25 mouse cellular contexts compared by ENCODE assay signal in genomic region chr5:91869791-91870190, GRCm38 (mm10).
DNase-seq lines count a peak whose midpoint lies in the region; ATAC-seq lines count a peak whose summit lies in the region.
"Had no signal": no experiment of that assay in that cellular context is flagged by ENCODE, and none has a peak within 500 bp of the region (broad histone marks: within the 10 kb centered on the region; RNA-seq: fewer than 3 reads in every experiment).

No protein-coding gene starts in this region.

- H3K36me3 ChIP-seq in forebrain, embryonic 16.5 days (ENCODE audit: control insufficient read depth, insufficient read depth): no peaks in the 10 kb centered on the region
- no peaks in the 10 kb centered on the region for H3K36me3 ChIP-seq in forebrain, embryonic 15.5 days
- H3K36me3 ChIP-seq in hindbrain, embryonic 15.5 days: no peaks in the 10 kb centered on the region
- no peaks in the 10 kb centered on the region for H3K36me3 ChIP-seq in hindbrain, embryonic 12.5 days
- no peaks in the 10 kb centered on the region for H3K36me3 ChIP-seq in neural tube, embryonic 14.5 days (ENCODE audit: control insufficient read depth, insufficient read depth, low read length)
- H3K36me3 ChIP-seq in limb, embryonic 10.5 days: no peaks in the 10 kb centered on the region
- H3K36me3 ChIP-seq: embryonic facial prominence, embryonic 15.5 days; forebrain, embryonic 10.5 days had no signal

- H3K9ac ChIP-seq in forebrain, embryonic 16.5 days (replicated peaks; ENCODE audit: low read depth, low read length): no peak overlapping the region
- no peak overlapping the region for H3K9ac ChIP-seq in forebrain, embryonic 15.5 days (replicated peaks)
- H3K9ac ChIP-seq in hindbrain, embryonic 15.5 days: no peak overlapping the region
- no peak overlapping the region for H3K9ac ChIP-seq in hindbrain, embryonic 12.5 days
- no peak overlapping the region for H3K9ac ChIP-seq in neural tube, embryonic 14.5 days (replicated peaks; ENCODE audit: low read depth, low read length)
- H3K9ac ChIP-seq: embryonic facial prominence, embryonic 15.5 days had no signal

- no peak overlapping the region for H3K4me2 ChIP-seq in forebrain, embryonic 16.5 days (ENCODE audit: low read length)
- H3K4me2 ChIP-seq in forebrain, embryonic 15.5 days (replicated peaks): no peak overlapping the region
- no peak overlapping the region for H3K4me2 ChIP-seq in hindbrain, embryonic 15.5 days
- H3K4me2 ChIP-seq in hindbrain, embryonic 12.5 days (replicated peaks): no peak overlapping the region
- H3K4me2 ChIP-seq in neural tube, embryonic 14.5 days (ENCODE audit: low read depth, low read length): no peak overlapping the region
- H3K4me2 ChIP-seq: embryonic facial prominence, embryonic 15.5 days had no signal

- WGBS in forebrain, embryonic 16.5 days: 76% methylated on average over 6 of the region's 6 CpGs
- 81% methylated on average over 6 of the region's 6 CpGs for WGBS in forebrain, embryonic 15.5 days
- 68% methylated on average over 6 of the region's 6 CpGs for whole genome bisulfite sequencing in hindbrain, embryonic 15.5 days
- 94% methylated on average over 6 of the region's 6 CpGs for WGBS in hindbrain, embryonic 12.5 days
- WGBS in neural tube, embryonic 14.5 days: 65% methylated on average over 6 of the region's 6 CpGs
- 95% methylated on average over 6 of the region's 6 CpGs for WGBS in limb, embryonic 10.5 days

- peak; percentile 22 for DNase-seq in brain, adult 2 months (ENCODE audit: low read depth, low spot score)
- no peak for DNase-seq in limb, embryonic 10.5 days (ENCODE audit: low spot score)
- no peak for DNase-seq in lung, postnatal 10 days
- DNase-seq: adrenal gland, adult 2 months; adrenal gland, postnatal 25 days; cerebellum, adult 11 months; cerebellum, adult 8-10 months; cerebellum, postnatal 14 days; embryo, embryonic 11 days; gastrocnemius, adult 2 months; gastrocnemius, postnatal 25 days; heart, postnatal 10 days; heart, postnatal 4 days had no signal

- H3K27ac ChIP-seq in forebrain, embryonic 16.5 days (ENCODE audit: low read length): no peak overlapping the region
- no peak overlapping the region for H3K27ac ChIP-seq in forebrain, embryonic 15.5 days (replicated peaks)
- no peak overlapping the region for H3K27ac ChIP-seq in hindbrain, embryonic 15.5 days (replicated peaks)
- no peak overlapping the region for H3K27ac ChIP-seq in hindbrain, embryonic 12.5 days
- H3K27ac ChIP-seq in neural tube, embryonic 14.5 days (ENCODE audit: low read depth, low read length): peak overlapping the region; percentile 52; the same call in 1 of the 2 replicates
- no peak overlapping the region for H3K27ac ChIP-seq in limb, embryonic 10.5 days
- H3K27ac ChIP-seq: embryonic facial prominence, embryonic 15.5 days; forebrain, embryonic 10.5 days; gastrocnemius, adult 2 months had no signal

- H3K9me3 ChIP-seq in forebrain, embryonic 16.5 days (ENCODE audit: control insufficient read depth, low read length): no peaks in the 10 kb centered on the region
- H3K9me3 ChIP-seq in forebrain, embryonic 15.5 days: no peaks in the 10 kb centered on the region
- no peaks in the 10 kb centered on the region for H3K9me3 ChIP-seq in hindbrain, embryonic 15.5 days
- no peaks in the 10 kb centered on the region for H3K9me3 ChIP-seq in hindbrain, embryonic 12.5 days (replicated peaks)
- H3K9me3 ChIP-seq in neural tube, embryonic 14.5 days (ENCODE audit: control insufficient read depth, low read length): no peaks in the 10 kb centered on the region
- no peaks in the 10 kb centered on the region for H3K9me3 ChIP-seq in limb, embryonic 10.5 days (replicated peaks)
- H3K9me3 ChIP-seq: embryonic facial prominence, embryonic 15.5 days; forebrain, embryonic 10.5 days had no signal

- 0 out of 2 replicates have a peak, but pooled peaks have one; percentile 28 for ATAC-seq in forebrain, embryonic 16.5 days
- no peak for ATAC-seq in forebrain, embryonic 15.5 days (replicated peaks)
- peak; percentile 42; the same call in 1 of the 2 replicates for ATAC-seq in hindbrain, embryonic 15.5 days (ENCODE audit: low FRiP score, low read depth)
- no peak for ATAC-seq in hindbrain, embryonic 12.5 days (ENCODE audit: low FRiP score)
- peak; percentile 85 for ATAC-seq in neural tube, embryonic 14.5 days (ENCODE audit: low read depth)
- ATAC-seq: activated CD4-positive, CD25-positive, alpha-beta regulatory T cell, adult 4 months; inflammation-experienced regulatory T-cells, adult 6 months; intestine, postnatal 0 days; Patski had no signal

- no peak overlapping the region for H3K4me3 ChIP-seq in forebrain, embryonic 16.5 days (replicated peaks; ENCODE audit: low read length)
- no peak overlapping the region for H3K4me3 ChIP-seq in forebrain, embryonic 15.5 days
- H3K4me3 ChIP-seq in hindbrain, embryonic 15.5 days: no peak overlapping the region
- H3K4me3 ChIP-seq in hindbrain, embryonic 12.5 days: no peak overlapping the region
- H3K4me3 ChIP-seq in neural tube, embryonic 14.5 days (ENCODE audit: low read depth, low read length): no peak overlapping the region
- no peak overlapping the region for H3K4me3 ChIP-seq in limb, embryonic 10.5 days
- H3K4me3 ChIP-seq: embryonic facial prominence, embryonic 15.5 days; erythroblast, embryonic 14.5 days; forebrain, embryonic 10.5 days; gastrocnemius, adult 2 months had no signal

- no peaks in the 10 kb centered on the region for H3K4me1 ChIP-seq in forebrain, embryonic 16.5 days (replicated peaks; ENCODE audit: control insufficient read depth, insufficient read depth, low read length)
- no peaks in the 10 kb centered on the region for H3K4me1 ChIP-seq in forebrain, embryonic 15.5 days
- no peaks in the 10 kb centered on the region for H3K4me1 ChIP-seq in hindbrain, embryonic 15.5 days (replicated peaks)
- H3K4me1 ChIP-seq in hindbrain, embryonic 12.5 days: no peaks in the 10 kb centered on the region
- H3K4me1 ChIP-seq in neural tube, embryonic 14.5 days (ENCODE audit: control insufficient read depth, insufficient read depth, low read length): no peaks in the 10 kb centered on the region
- no peaks in the 10 kb centered on the region for H3K4me1 ChIP-seq in limb, embryonic 10.5 days
- H3K4me1 ChIP-seq: forebrain, embryonic 10.5 days had no signal

- no peaks in the 10 kb centered on the region for H3K27me3 ChIP-seq in forebrain, embryonic 16.5 days (replicated peaks; ENCODE audit: control insufficient read depth, insufficient read depth, low read length)
- H3K27me3 ChIP-seq in forebrain, embryonic 15.5 days: no peaks in the 10 kb centered on the region
- H3K27me3 ChIP-seq in hindbrain, embryonic 15.5 days: no peaks in the 10 kb centered on the region
- H3K27me3 ChIP-seq in hindbrain, embryonic 12.5 days: no peaks in the 10 kb centered on the region
- no peaks in the 10 kb centered on the region for H3K27me3 ChIP-seq in neural tube, embryonic 14.5 days (ENCODE audit: control insufficient read depth, insufficient read depth, low read length)
- H3K27me3 ChIP-seq in limb, embryonic 10.5 days (ENCODE audit: low read depth, poor library complexity, severe bottlenecking): no peaks in the 10 kb centered on the region
- H3K27me3 ChIP-seq: embryonic facial prominence, embryonic 15.5 days; Patski had no signal

Comparison
In these comparisons a context has a peak if more than half of its experiments do, and no peak if none do; other contexts are left out.
1. ATAC-seq: peak in forebrain, embryonic 16.5 days (single experiment), hindbrain, embryonic 15.5 days (single experiment) and neural tube, embryonic 14.5 days (single experiment); none in forebrain, embryonic 15.5 days (single experiment) and hindbrain, embryonic 12.5 days (single experiment).